Mouse (Mus musculus) kidney, postnatal 4 days (tissue): ENCODE measurements at regions not wholly inside any gene's neighbourhood (a gene's known extent, or its start where the extent isn't known, plus 50 kb on each side); places are given as distances from the start of the nearest gene placed in this dataset.

Source experiments
- DNase-seq, 2 experiments: peaks; one replicate each; pipeline ENCODE4 v3.0.0; 2021; ENCODE audit warnings: mixed read lengths in 2 of 2

DNA sequence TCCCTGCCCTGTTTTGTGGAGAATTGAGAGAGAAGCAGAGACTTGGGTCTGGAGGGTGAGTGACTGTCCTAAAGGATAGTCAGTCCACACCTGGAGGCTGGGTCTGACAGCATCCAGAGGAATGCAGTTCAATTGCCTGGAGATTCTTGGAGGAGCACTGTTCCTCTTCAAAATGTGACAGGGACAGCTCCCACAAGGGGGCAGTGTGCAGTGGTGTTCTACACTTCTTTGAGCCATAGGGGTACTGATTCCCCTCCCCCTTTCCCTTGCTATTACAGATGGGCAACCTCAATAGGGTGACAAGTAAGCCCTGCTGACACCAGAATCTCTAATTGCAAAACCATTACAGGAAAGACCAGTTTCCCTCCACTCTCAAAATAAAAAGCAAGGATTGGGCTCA, 63.7 kb upstream of the Gm773 start:
- peak; percentile 26 to 46 for DNase-seq

DNA sequence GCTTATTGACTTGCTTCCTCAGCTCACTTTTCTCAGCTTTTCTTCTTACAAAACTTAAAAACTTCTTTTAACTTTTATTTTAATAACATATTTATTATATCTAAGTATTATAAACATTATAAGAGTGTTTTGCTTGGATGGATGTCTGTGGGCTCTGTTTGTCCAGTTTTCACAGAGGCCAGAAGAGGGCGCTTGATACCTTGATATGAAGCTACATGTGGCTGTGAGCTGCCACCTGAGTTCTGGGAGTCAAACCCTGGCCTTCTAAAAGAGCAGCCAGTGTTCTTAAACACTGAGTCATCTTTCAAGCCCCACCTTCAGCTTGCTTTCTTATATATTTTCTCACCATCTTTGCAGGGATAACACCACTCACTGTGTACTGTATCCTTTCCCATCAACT, 61.5 kb upstream of the Gm773 start:
- DNase-seq, result peak; percentile 16 to 21

DNA sequence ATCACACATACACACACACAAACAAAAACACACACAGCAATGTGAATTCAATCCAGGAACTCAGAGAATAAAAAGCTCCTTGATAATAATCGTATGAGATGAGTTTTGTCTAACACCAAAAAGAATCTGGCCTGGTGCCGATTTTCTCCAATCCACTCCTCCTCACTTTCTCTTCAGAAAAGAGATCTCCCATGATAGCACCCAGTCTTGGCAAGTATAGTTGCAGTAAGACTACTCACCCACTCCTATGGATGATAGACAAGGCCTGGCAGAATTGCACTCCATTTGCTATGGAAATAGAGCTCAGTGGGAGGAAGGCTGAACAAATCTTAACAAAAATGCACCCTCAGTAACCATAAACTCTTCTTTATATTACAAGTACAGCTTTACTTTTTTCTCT, 57.0 kb upstream of the Gm773 start:
- no peak for DNase-seq
